ENCODE assay signal across 9 mouse cellular contexts in genomic region chr19:23056851-23057707, GRCm38 (mm10).
DNase-seq lines count a peak whose midpoint lies in the region; ATAC-seq lines count a peak whose summit lies in the region.
"Had no signal": no experiment of that assay in that cellular context is flagged by ENCODE, and none has a peak within 500 bp of the region (broad histone marks: within the 10 kb centered on the region; RNA-seq: fewer than 3 reads in every experiment).

No protein-coding gene starts in this region.

- H3K9me3 ChIP-seq in embryonic facial prominence, embryonic 14.5 days (ENCODE audit: control insufficient read depth, low read length): no peaks in the 10 kb centered on the region

- H3K27ac ChIP-seq in embryonic facial prominence, embryonic 14.5 days (replicated peaks; ENCODE audit: low read depth, low read length): peak overlapping the region; percentile 78
- H3K27ac ChIP-seq: macrophage had no signal

- intact Hi-C loops in left cerebral cortex, postnatal 36 days (cut with DNase I): loop anchor here (2.0 kb wide), 1 partner anchor 78 kb away; no protein-coding TSS in a partner anchor

- 0 out of 2 replicates have a peak, but pooled peaks cover 10% of the 10 kb centered on the region for H3K4me1 ChIP-seq in embryonic facial prominence, embryonic 14.5 days (ENCODE audit: control insufficient read depth, insufficient read depth, low read length)

- WGBS in embryonic facial prominence, embryonic 14.5 days: 1% methylated on average over 32 of the region's 32 CpGs

- H3K4me3 ChIP-seq in embryonic facial prominence, embryonic 14.5 days (ENCODE audit: low read depth, low read length): peak overlapping the region; percentile 33

- peak overlapping the region; percentile 61 for H3K9ac ChIP-seq in embryonic facial prominence, embryonic 14.5 days (ENCODE audit: low read depth, low read length)

- DNase-seq in brain, adult 2 months (ENCODE audit: low read depth, low spot score): peak; percentile 93
- DNase-seq in embryonic facial prominence, embryonic 14.5 days (ENCODE audit: low spot score): peak; percentile 87
- peak; percentile 88 to 89 for DNase-seq in heart, adult 9 months (ENCODE audit: low spot score in 2 of 2)
- peak; percentile 88 for DNase-seq in kidney, adult 18-20 months
- DNase-seq in left cerebral cortex, postnatal 36 days (ENCODE audit: low spot score in 2 of 2): peak; percentile 78 to 81
- DNase-seq in right cerebral cortex, postnatal 36 days (ENCODE audit: low spot score in 2 of 2): peak; percentile 83

- ATAC-seq in embryonic facial prominence, embryonic 14.5 days (ENCODE audit: low read depth): peak; percentile 91
- 0 out of 2 replicates have a peak, but pooled peaks have one; percentile 14 for ATAC-seq in megakaryocyte-erythroid progenitor cell, adult 5-6 weeks (replicated peaks; ENCODE audit: low FRiP score, low TSS enrichment, poor library complexity, severe bottlenecking)
- ATAC-seq in erythroblast, adult 5-6 weeks (replicated peaks; ENCODE audit: low FRiP score, poor library complexity, severe bottlenecking): no peak

- H3K36me3 ChIP-seq in embryonic facial prominence, embryonic 14.5 days (ENCODE audit: control insufficient read depth, insufficient read depth, low read length): no peaks in the 10 kb centered on the region

- H3K27me3 ChIP-seq in embryonic facial prominence, embryonic 14.5 days (replicated peaks; ENCODE audit: control insufficient read depth, insufficient read depth, low read length): no peaks in the 10 kb centered on the region

- H3K4me2 ChIP-seq in embryonic facial prominence, embryonic 14.5 days (ENCODE audit: low read depth, low read length): peak overlapping the region; percentile 65
